Mouse (Mus musculus): ENCODE data around the gene Adam17. TPM values are rescaled to one million over a fixed set of nuclear protein-coding genes. Genes with fewer than 3 reads are reported as not detected.

Adam17 gene
- polyA plus RNA-seq, 1 experiment from 2014 or later = 15.6 TPM

DNA sequence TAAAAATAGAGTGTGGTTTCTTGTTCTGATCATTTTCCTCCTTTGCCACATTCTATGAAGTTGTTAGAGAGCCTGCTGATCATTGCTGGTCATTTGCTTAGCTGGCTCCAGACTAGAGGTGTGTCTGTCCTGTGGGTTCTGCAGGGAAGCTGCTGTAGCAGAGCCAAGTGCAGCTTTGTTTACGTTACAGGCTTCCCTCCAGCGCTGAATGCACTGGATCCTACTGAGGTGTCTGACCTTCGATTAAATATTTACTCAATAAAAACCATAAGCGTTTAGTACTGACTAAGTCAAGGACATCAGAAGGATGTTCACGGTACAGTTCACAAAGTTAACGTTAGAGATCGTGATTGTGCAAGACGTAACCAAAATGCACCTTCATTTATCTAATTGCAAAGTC, 71.5 kb downstream of the Adam17 start:
- ATAC-seq (ENCODE audit: low FRiP score) = no peak
- Histone ChIP-seq H3K9ac (replicated peaks) (no peak overlapping the region), H3K9me3 (replicated peaks) (no peaks in the 10 kb centered on the region), H3K4me3 (replicated peaks) (no peak overlapping the region), H3K27ac (replicated peaks) (no peak overlapping the region), H3K36me3 (peaks cover 87% of the 10 kb centered on the region), H3K27me3 (replicated peaks) (no peaks in the 10 kb centered on the region), H3K4me1 (no peaks in the 10 kb centered on the region), H3K4me2 (no peak overlapping the region)
- WGBS = 88% methylated on average over 8 of the region's 8 CpGs

DNA sequence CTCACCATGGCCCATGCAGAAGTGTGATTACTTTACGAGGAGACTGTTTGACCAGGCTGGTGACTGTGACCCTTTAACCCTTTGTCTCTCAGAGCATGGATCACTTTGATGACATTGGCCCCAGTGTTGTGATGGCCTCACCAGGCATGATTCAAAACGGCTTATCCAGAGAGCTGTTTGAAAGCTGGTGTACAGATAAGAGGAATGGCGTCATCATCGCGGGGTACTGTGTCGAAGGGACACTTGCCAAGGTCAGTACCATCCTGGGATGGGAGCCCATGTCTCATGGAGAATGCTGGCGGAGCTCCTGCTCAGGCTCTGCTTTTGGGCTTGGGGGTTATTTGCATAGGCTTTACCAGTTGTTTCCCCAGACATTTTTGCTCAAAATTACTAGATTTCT, 72.1 kb downstream of the Adam17 start:
- ATAC-seq (ENCODE audit: low FRiP score) = no peak

DNA sequence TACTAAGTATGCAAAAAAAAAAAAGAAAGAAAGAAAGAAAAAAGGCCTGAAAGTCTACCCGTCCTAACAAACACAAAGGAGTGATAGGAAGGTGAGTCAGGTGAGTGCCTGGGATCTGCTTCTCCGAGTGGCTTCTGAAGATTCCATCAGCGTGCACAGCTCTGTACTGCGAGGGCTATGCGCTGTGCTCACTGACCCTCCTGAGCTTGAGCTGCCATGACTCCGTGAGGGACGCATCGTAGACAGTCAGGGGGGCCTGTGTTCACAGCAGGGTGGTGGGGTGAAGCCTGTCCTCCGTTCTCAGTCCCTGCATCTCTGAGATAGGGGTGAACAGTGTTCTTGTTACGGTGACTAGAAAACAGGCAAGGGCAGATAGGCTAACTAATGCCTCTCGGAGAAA, 74.6 kb downstream of the Adam17 start:
- Histone ChIP-seq H3K4me2 (no peak overlapping the region), H3K27me3 (replicated peaks) (no peaks in the 10 kb centered on the region), H3K36me3 (peaks cover 87% of the 10 kb centered on the region), H3K9ac (replicated peaks) (no peak overlapping the region), H3K4me1 (no peaks in the 10 kb centered on the region), H3K27ac (replicated peaks) (no peak overlapping the region), H3K9me3 (replicated peaks) (no peaks in the 10 kb centered on the region), H3K4me3 (replicated peaks) (no peak overlapping the region)
- WGBS = 94% methylated on average over 11 of the region's 11 CpGs
- ATAC-seq (ENCODE audit: low FRiP score) = no peak

More for the DNA sequence above, 72.1 kb downstream of the Adam17 start:
- Histone ChIP-seq H3K4me3 (replicated peaks) (no peak overlapping the region), H3K4me2 (no peak overlapping the region), H3K9ac (replicated peaks) (no peak overlapping the region), H3K9me3 (replicated peaks) (no peaks in the 10 kb centered on the region), H3K27ac (replicated peaks) (no peak overlapping the region), H3K36me3 (peaks cover 87% of the 10 kb centered on the region), H3K4me1 (no peaks in the 10 kb centered on the region), H3K27me3 (replicated peaks) (no peaks in the 10 kb centered on the region)
- WGBS = 83% methylated on average over 7 of the region's 7 CpGs

DNA sequence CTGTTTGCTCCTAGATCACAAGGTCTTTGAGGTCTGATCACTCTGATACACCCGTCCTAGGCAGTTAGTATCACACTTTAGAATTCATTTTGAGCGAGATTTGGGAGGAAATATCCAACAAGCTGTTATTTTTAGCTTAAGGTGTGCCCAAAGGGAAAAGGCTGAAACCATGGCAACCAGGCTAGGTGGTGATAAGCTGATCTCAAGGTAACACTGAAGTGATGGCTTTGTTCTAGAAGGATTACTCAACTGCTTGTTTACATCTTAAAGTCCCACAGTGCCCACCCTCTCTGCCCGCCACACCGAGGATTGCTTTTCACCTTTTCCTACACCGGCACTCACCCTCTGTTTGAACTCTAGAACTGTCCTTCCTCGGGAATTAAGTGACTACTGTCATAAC, 83.8 kb downstream of the Adam17 start:
- H3K36me3 ChIP-seq = peaks cover 41% of the 10 kb centered on the region
- ATAC-seq (ENCODE audit: low FRiP score) = no peak
- H3K4me1 ChIP-seq = peaks cover 38% of the 10 kb centered on the region
- no peak overlapping the region for H3K9ac ChIP-seq (replicated peaks)
- no peaks in the 10 kb centered on the region for H3K9me3 ChIP-seq (replicated peaks)
- H3K27me3 ChIP-seq (replicated peaks) = no peaks in the 10 kb centered on the region
- H3K4me2 ChIP-seq = no peak overlapping the region
- no peak overlapping the region for H3K27ac ChIP-seq (replicated peaks)
- no peak overlapping the region for H3K4me3 ChIP-seq (replicated peaks)
- 83% methylated on average over 6 of the region's 6 CpGs for WGBS

DNA sequence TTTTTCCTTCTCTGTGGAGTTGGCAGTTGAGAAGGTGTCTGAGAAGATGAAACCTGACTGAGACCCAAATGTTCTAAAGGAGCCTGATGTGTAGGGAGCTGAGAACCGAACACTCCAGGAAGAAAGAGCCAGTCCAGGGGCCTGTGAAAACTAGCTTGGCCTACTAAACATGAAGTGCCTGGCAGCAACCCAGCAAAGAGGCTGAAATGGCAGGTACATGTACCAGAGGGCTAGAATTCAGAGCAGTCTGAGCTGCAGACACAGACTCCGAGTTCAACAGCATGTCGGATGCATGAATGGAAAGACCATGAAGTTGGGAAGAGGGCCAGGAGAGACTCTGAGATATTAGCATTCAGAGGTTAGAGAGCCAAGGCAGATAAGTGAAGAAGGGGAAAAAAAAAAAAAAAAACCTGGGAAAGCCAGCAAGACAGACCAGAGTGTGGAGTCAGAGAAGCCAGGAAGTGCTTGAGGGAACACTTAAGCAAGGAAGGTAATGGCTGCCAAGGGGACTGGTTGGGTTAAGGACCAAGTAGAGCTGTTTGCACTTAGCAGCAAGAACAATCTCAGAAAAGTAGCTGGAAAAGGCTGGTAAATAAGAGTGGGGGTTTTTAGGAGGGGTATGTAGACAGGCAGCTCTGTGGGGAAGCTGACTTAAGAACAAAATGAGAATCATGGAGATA, 84.6 kb downstream of the Adam17 start:
- no peak overlapping the region for H3K27ac ChIP-seq (replicated peaks)
- no peaks in the 10 kb centered on the region for H3K27me3 ChIP-seq (replicated peaks)
- H3K9me3 ChIP-seq (replicated peaks) = no peaks in the 10 kb centered on the region
- peaks cover 38% of the 10 kb centered on the region for H3K4me1 ChIP-seq
- peaks cover 33% of the 10 kb centered on the region for H3K36me3 ChIP-seq
- H3K4me3 ChIP-seq (replicated peaks) = no peak overlapping the region
- ATAC-seq (ENCODE audit: low FRiP score) = no peak
- no peak overlapping the region for H3K9ac ChIP-seq (replicated peaks)
- WGBS = 89% methylated on average over 3 of the region's 3 CpGs
- H3K4me2 ChIP-seq = no peak overlapping the region

DNA sequence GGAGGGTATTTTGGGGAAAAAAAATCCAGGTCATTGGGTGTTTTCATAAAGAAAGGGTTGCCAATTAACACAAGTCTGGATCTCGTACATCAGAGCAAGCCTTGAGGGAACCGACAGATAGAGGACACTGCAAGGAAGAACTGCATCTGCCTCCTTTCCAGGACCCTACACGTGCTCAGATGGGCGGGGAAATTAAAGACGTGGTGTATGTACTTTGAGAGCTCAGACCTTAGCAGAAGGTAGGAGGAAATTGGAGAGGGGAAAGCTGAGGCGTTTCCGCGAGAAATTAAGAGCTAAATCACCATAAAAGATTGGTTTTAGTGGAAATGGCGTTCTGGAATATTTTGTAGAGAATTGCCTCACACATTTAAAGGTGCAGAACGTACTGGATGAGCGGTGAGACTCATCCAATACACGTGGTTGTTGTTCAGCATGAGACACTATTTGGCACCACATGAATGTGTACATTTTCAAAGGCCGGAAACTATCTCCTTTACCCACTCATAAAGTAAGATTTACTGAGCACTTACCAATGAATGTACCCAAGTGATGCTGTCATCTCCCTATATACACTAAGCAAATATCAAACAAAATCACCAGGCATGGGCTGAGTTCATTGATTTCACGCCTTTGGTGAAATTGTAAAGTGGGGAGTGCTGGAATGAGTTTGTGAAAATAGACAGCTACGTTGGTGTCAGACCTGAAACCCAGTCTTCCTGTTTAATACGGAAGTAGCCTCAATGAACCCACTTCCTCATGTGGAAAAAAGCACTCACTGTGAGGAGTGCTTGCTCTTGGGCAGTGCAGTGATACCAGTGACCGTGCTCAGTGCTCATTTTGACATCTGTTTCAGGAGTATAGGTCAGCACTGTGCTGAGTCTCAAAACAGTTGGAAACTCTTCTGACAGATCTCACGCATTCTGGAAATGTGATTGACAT, 86.5 kb downstream of the Adam17 start:
- Histone ChIP-seq H3K4me2 (peak overlapping the region; percentile 66), H3K27ac (replicated peaks) (peak overlapping the region; percentile 93), H3K9me3 (replicated peaks) (no peaks in the 10 kb centered on the region), H3K4me1 (peaks cover 38% of the 10 kb centered on the region), H3K36me3 (peaks cover 14% of the 10 kb centered on the region), H3K27me3 (replicated peaks) (no peaks in the 10 kb centered on the region), H3K9ac (replicated peaks) (peak overlapping the region; percentile 87), H3K4me3 (replicated peaks) (peak overlapping the region; percentile 65)
- ATAC-seq (ENCODE audit: low FRiP score) = peak; percentile 67
- 32% methylated on average over 18 of the region's 18 CpGs for WGBS

DNA sequence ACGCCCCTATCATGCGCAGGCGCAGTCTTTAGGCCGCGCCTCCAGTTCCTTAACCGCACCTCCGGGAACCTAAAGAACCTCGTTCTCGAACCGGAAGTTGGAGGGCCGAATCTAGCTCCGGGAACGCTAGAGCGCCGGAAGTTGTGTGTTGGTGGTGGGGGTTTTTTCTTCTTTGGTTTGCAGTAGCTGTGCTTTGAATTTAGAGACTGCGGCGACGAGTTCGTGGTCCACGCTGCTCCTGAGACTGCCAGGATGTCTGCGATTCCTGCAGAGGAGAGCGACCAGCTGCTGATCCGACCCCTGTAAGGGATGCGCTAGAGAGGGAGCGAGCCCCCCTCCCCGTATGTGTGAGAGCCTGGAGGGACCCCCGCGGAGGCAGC, 87.2 kb downstream of the Adam17 start, which contains the start of gene Itgb1bp1:
Gene Itgb1bp1, minus strand, starts transcription at position 42 of the 380 bp plus-strand sequence.
- Histone ChIP-seq H3K4me2 (peak within 1 kb of the TSS; percentile 91), H3K36me3 (peaks cover 7% of the 10 kb centered on the region), H3K9me3 (replicated peaks) (no peaks in the 10 kb centered on the region), H3K9ac (replicated peaks) (peak within 1 kb of the TSS; percentile 89), H3K27ac (replicated peaks) (peak within 1 kb of the TSS; percentile 93), H3K4me3 (replicated peaks) (peak within 1 kb of the TSS; percentile 65), H3K4me1 (peaks cover 38% of the 10 kb centered on the region), H3K27me3 (replicated peaks) (no peaks in the 10 kb centered on the region)
- peak; percentile 96 for ATAC-seq (ENCODE audit: low FRiP score)
- under 1% methylated on average over 28 of the region's 28 CpGs for WGBS

DNA sequence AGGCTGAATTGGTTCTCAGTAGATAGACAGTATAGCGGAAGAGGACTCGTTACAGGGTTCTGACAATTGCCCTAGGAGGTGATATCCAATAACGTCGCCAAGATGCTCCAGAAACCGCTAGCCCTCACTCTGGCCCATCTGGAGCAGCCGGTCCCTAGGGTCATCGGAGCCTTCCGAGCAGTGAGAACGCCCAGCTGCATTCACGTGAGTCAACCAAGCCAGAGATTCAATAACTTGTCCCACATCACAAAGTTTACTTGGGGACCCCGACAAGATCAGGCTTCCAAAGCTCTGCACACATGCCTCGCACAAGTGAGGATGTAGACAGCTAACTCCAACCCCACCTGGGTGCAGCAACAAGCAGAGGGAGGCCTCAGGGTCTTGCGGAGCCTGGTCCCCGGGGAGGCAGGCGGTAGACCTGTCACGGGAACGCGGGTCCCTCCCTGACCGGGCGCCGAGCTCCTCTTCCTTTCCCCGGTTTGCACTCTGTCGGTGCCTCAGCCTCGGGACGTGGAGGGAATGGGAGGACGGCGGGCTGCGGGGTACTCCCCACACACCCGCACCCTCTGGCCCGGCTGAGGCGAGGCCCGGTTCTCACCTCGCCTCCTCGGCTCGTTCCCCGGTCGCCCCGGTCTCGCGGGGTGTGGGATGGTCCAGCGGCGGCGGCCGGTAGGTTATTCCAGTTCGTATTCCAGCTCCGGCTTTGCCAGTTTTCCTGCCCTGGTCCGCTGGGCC, 87.8 kb downstream of the Adam17 start:
- under 1% methylated on average over 47 of the region's 47 CpGs for WGBS
- H3K4me1 ChIP-seq = peaks cover 38% of the 10 kb centered on the region
- H3K9ac ChIP-seq (replicated peaks) = peak overlapping the region; percentile 89

DNA sequence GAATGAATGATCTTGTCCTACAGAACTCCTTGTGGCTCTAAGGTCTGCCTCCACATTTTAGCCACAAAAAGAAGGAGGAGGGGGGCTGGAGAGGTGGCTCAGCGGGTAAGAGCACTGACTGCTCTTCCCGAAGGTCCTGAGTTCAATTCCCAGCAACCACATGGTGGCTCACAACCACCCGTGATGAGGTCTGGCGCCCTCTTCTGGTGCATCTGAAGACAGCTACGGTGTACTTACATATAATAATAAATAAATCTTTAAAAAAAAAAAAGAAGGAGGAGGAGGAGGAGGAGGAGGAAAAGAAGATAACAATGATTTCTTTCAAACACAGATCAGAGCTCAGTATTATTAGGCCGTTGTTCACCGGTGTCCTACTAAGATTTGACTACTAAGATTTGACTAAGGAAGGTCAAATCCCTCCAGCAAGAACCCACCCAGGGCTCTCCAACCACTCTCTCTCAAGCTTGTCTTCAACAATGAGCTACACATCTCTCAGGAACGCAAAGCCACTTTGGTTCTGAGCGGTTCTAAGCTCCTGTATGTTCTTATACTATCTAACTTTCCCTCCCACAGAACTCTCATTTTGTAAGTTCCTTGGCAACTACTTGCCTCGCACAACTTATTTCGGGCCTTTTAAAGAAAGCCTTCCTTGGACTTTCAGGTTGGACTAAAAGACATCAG, 88.5 kb downstream of the Adam17 start, which contains the start of gene Cpsf3:
Gene Cpsf3, plus strand, starts transcription at position 631 of the 681 bp plus-strand sequence.
- Histone ChIP-seq H3K27ac (replicated peaks) (peak within 1 kb of the TSS; percentile 93), H3K9ac (replicated peaks) (peak within 1 kb of the TSS; percentile 89), H3K4me2 (peak within 1 kb of the TSS; percentile 91), H3K4me3 (replicated peaks) (peak within 1 kb of the TSS; percentile 65), H3K27me3 (replicated peaks) (no peaks in the 10 kb centered on the region), H3K36me3 (no peaks in the 10 kb centered on the region), H3K4me1 (peaks cover 38% of the 10 kb centered on the region), H3K9me3 (replicated peaks) (no peaks in the 10 kb centered on the region)
- no peak for ATAC-seq (ENCODE audit: low FRiP score)
- WGBS = 63% methylated on average over 11 of the region's 11 CpGs

More for the DNA sequence above, 87.8 kb downstream of the Adam17 start:
- peak; percentile 87 for ATAC-seq (ENCODE audit: low FRiP score)
- H3K27me3 ChIP-seq (replicated peaks) = no peaks in the 10 kb centered on the region
- H3K4me2 ChIP-seq = peak overlapping the region; percentile 91
- no peaks in the 10 kb centered on the region for H3K9me3 ChIP-seq (replicated peaks)
- peak overlapping the region; percentile 65 for H3K4me3 ChIP-seq (replicated peaks)
- peak overlapping the region; percentile 93 for H3K27ac ChIP-seq (replicated peaks)
- 0 out of 2 replicates have a peak, but pooled peaks cover 2% of the 10 kb centered on the region for H3K36me3 ChIP-seq

DNA sequence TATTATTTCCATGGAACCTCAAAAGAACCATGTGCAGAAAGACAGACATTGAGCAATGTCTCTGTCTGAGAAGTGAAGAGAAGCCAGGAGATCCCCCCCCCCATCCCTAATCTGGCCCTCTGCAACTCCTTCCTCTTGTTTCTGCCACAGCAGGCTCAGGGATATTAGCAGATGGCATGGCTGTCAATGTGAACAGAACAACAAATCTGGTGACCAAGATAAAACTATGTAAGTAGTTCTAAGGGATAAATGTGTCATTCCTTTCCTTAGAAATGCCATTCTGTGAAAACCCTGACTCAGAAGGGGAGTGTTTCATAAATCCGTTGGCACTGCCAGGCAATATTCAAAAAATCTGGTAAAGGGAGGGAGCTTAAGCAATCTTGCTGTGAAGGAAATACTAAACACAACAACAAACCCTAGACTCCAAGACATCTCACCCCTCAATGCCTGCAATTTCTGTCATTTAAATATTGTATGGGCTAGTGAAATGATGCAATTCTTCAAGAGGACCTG, 96.0 kb downstream of the Adam17 start:
- Histone ChIP-seq H3K9me3 (replicated peaks) (no peaks in the 10 kb centered on the region), H3K4me3 (replicated peaks) (no peak overlapping the region), H3K4me2 (no peak overlapping the region), H3K36me3 (0 out of 2 replicates have a peak, but pooled peaks cover 3% of the 10 kb centered on the region), H3K9ac (replicated peaks) (no peak overlapping the region), H3K27ac (replicated peaks) (no peak overlapping the region), H3K27me3 (replicated peaks) (no peaks in the 10 kb centered on the region), H3K4me1 (no peaks in the 10 kb centered on the region)
- no peak for ATAC-seq (ENCODE audit: low FRiP score)
- 96% methylated on average over 1 of the region's 1 CpGs for WGBS

DNA sequence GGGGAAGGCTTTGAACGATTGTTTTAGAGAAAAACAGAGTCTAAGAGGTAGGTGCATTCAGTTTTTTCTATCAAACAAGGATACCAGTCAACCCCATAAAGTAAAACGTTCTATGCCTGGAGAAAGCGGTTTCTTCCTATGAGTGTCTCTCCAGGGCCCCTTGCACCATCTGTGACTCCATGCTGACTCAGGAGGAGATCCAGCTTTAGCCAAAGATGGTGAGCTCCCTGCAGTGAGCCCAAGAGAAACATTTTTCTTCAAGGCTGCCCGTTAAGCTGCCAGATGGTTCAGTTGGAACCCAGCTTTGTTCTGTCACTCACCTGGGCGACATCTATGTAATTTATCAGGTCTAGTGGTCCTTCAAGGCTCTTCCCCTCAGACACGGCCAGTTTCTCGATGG, 99.0 kb downstream of the Adam17 start:
- no peak overlapping the region for H3K27ac ChIP-seq (replicated peaks)
- WGBS = 59% methylated on average over 7 of the region's 7 CpGs

More for the DNA sequence above, 99.0 kb downstream of the Adam17 start:
- no peak for ATAC-seq (ENCODE audit: low FRiP score)
- Histone ChIP-seq H3K9ac (replicated peaks) (no peak overlapping the region), H3K4me1 (no peaks in the 10 kb centered on the region), H3K4me2 (no peak overlapping the region), H3K36me3 (peaks cover 24% of the 10 kb centered on the region), H3K9me3 (replicated peaks) (no peaks in the 10 kb centered on the region), H3K27me3 (replicated peaks) (no peaks in the 10 kb centered on the region), H3K4me3 (replicated peaks) (no peak overlapping the region)

Measured in neural tube, embryonic 15.5 days (tissue).